Comparison of ENCODE assay signal across 18 mouse cellular contexts in genomic region chr19:18711589-18711988, GRCm38 (mm10). TPM values are rescaled to one million over a fixed set of nuclear protein-coding genes. Genes with fewer than 3 reads are reported as not detected.
DNase-seq lines count a peak whose midpoint lies in the region; ATAC-seq lines count a peak whose summit lies in the region.
"Had no signal": no experiment of that assay in that cellular context is flagged by ENCODE, and none has a peak within 500 bp of the region (broad histone marks: within the 10 kb centered on the region; RNA-seq: fewer than 3 reads in every experiment).

No protein-coding gene starts in this region.

- no peaks in the 10 kb centered on the region for H3K9me3 ChIP-seq in liver, embryonic 11.5 days (ENCODE audit: control insufficient read depth, low read length)
- H3K9me3 ChIP-seq in liver, embryonic 12.5 days (replicated peaks) = no peaks in the 10 kb centered on the region
- no peaks in the 10 kb centered on the region for H3K9me3 ChIP-seq in midbrain, embryonic 16.5 days (replicated peaks; ENCODE audit: control insufficient read depth, low read length, poor library complexity, severe bottlenecking)
- H3K9me3 ChIP-seq: heart, embryonic 10.5 days; hindbrain, embryonic 12.5 days; limb, embryonic 13.5 days; neural tube, embryonic 13.5 days had no signal

- H3K4me2 ChIP-seq in liver, embryonic 11.5 days = peak overlapping the region; percentile 84
- H3K4me2 ChIP-seq in liver, embryonic 12.5 days = peak overlapping the region; percentile 77
- no peak overlapping the region for H3K4me2 ChIP-seq in midbrain, embryonic 16.5 days (ENCODE audit: low read length)

- H3K4me1 ChIP-seq in liver, embryonic 11.5 days (replicated peaks; ENCODE audit: control insufficient read depth, insufficient read depth, low read length) = peaks cover 20% of the 10 kb centered on the region; the same call in 1 of the 2 replicates
- peaks cover 35% of the 10 kb centered on the region for H3K4me1 ChIP-seq in liver, embryonic 12.5 days
- peaks cover 23% of the 10 kb centered on the region for H3K4me1 ChIP-seq in midbrain, embryonic 16.5 days (ENCODE audit: control insufficient read depth, insufficient read depth, low read length)

- no peak for ATAC-seq in cerebellum, adult (ENCODE audit: insufficient number of reproducible peaks, low FRiP score, low TSS enrichment)
- no peak for ATAC-seq in liver, embryonic 11.5 days (replicated peaks; ENCODE audit: low FRiP score)
- no peak for ATAC-seq in liver, embryonic 12.5 days
- no peak for ATAC-seq in midbrain, embryonic 16.5 days
- ATAC-seq: forebrain, embryonic 16.5 days had no signal

- WGBS in liver, embryonic 11.5 days = 81% methylated on average over 9 of the region's 9 CpGs
- 79% methylated on average over 9 of the region's 9 CpGs for WGBS in liver, embryonic 12.5 days (ENCODE audit: insufficient replicate concordance)
- 93% methylated on average over 9 of the region's 9 CpGs for WGBS in midbrain, embryonic 16.5 days

- H3K9ac ChIP-seq in liver, embryonic 11.5 days (ENCODE audit: low read depth, low read length) = peak overlapping the region; percentile 87; the same call in 1 of the 2 replicates
- peak overlapping the region; percentile 98; the same call in 1 of the 2 replicates for H3K9ac ChIP-seq in liver, embryonic 12.5 days
- H3K9ac ChIP-seq in midbrain, embryonic 16.5 days (ENCODE audit: low read depth, low read length) = no peak overlapping the region
- H3K9ac ChIP-seq: hindbrain, embryonic 12.5 days had no signal

- H3K4me3 ChIP-seq in liver, embryonic 11.5 days (ENCODE audit: low read depth, low read length) = no peak overlapping the region
- H3K4me3 ChIP-seq in liver, embryonic 12.5 days = peak overlapping the region; percentile 98; the same call in 1 of the 2 replicates
- no peak overlapping the region for H3K4me3 ChIP-seq in midbrain, embryonic 16.5 days (ENCODE audit: low read depth, low read length)

- peaks cover 2% of the 10 kb centered on the region; the same call in 1 of the 2 replicates for H3K36me3 ChIP-seq in liver, embryonic 11.5 days (ENCODE audit: control insufficient read depth, insufficient read depth, low read length)
- H3K36me3 ChIP-seq in liver, embryonic 12.5 days = peaks cover 20% of the 10 kb centered on the region
- H3K36me3 ChIP-seq in midbrain, embryonic 16.5 days (ENCODE audit: control insufficient read depth, insufficient read depth, low read length) = no peaks in the 10 kb centered on the region
- H3K36me3 ChIP-seq: heart, embryonic 10.5 days; neural tube, embryonic 13.5 days had no signal

- DNase-seq in cerebellum, adult 9-10 months = peak; percentile 42
- DNase-seq in liver, embryonic 11.5 days (ENCODE audit: low spot score) = no peak
- DNase-seq in liver = no peak
- peak; percentile 20 for DNase-seq in naive thymus-derived CD4-positive, alpha-beta T cell, adult 2 months (ENCODE audit: low read depth)
- no peak for DNase-seq in adrenal gland, postnatal 14 days
- DNase-seq: cerebellum, postnatal 25 days; embryo, embryonic 11 days; kidney, adult 8-10 months; kidney, postnatal 14 days; layer of hippocampus, postnatal 36 days had no signal

- H3K27me3 ChIP-seq in liver, embryonic 11.5 days (replicated peaks; ENCODE audit: control insufficient read depth, insufficient read depth, low read length) = no peaks in the 10 kb centered on the region
- H3K27me3 ChIP-seq in liver, embryonic 12.5 days (replicated peaks) = no peaks in the 10 kb centered on the region
- no peaks in the 10 kb centered on the region for H3K27me3 ChIP-seq in midbrain, embryonic 16.5 days (ENCODE audit: control insufficient read depth, insufficient read depth, low read depth, low read length)
- H3K27me3 ChIP-seq: hindbrain, embryonic 12.5 days; limb, embryonic 13.5 days; neural tube, embryonic 13.5 days had no signal

- peak overlapping the region; percentile 98 for H3K27ac ChIP-seq in liver, embryonic 11.5 days (ENCODE audit: low read depth, low read length)
- peak overlapping the region; percentile 98 for H3K27ac ChIP-seq in liver, embryonic 12.5 days
- H3K27ac ChIP-seq in midbrain, embryonic 16.5 days (ENCODE audit: low read length) = no peak overlapping the region

RNA-seq across cellular contexts. Expression of gene D030056L22Rik, which starts 1.4 kb away (rescaled TPM):
- polyA plus RNA-seq in liver, embryonic 11.5 days (2014; fragmentation: Nextera tagmentation; extraction: Ambion mirVana) = 53.3 and 56.5 TPM in 2 replicates
- polyA plus RNA-seq in liver, embryonic 12.5 days (2016; fragmentation: Nextera tagmentation; extraction: Ambion mirVana) = 50.8 and 53.0 TPM in 2 replicates
- 11.0 and 13.9 TPM in 2 replicates for total RNA-seq in adrenal gland, postnatal 14 days (2021)
- polyA plus RNA-seq in midbrain, embryonic 16.5 days (2015; fragmentation: Nextera tagmentation; extraction: Ambion mirVana) = 43.0 and 45.0 TPM in 2 replicates

RNA-seq across cellular contexts. Expression of gene Trpm6, which starts 38.2 kb away (rescaled TPM):
- 0.15 TPM in 1 of 2 replicates, not detected in the other for polyA plus RNA-seq in liver, embryonic 11.5 days (2014; fragmentation: Nextera tagmentation; extraction: Ambion mirVana)
- 0.05 TPM in 1 of 2 replicates, not detected in the other for polyA plus RNA-seq in liver, embryonic 12.5 days (2016; fragmentation: Nextera tagmentation; extraction: Ambion mirVana)
- 0.19 and 0.30 TPM in 2 replicates for total RNA-seq in adrenal gland, postnatal 14 days (2021)
- polyA plus RNA-seq in midbrain, embryonic 16.5 days (2015; fragmentation: Nextera tagmentation; extraction: Ambion mirVana) = 0.34 and 0.48 TPM in 2 replicates

RNA-seq across cellular contexts. Expression of gene Carnmt1, which starts 41.0 kb away (rescaled TPM):
- 44.7 and 45.1 TPM in 2 replicates for polyA plus RNA-seq in liver, embryonic 11.5 days (2014; fragmentation: Nextera tagmentation; extraction: Ambion mirVana)
- 45.4 and 46.8 TPM in 2 replicates for polyA plus RNA-seq in liver, embryonic 12.5 days (2016; fragmentation: Nextera tagmentation; extraction: Ambion mirVana)
- total RNA-seq in adrenal gland, postnatal 14 days (2021) = 23.5 and 27.8 TPM in 2 replicates
- 10.1 and 10.7 TPM in 2 replicates for polyA plus RNA-seq in midbrain, embryonic 16.5 days (2015; fragmentation: Nextera tagmentation; extraction: Ambion mirVana)

Comparison
In these comparisons a context has a peak if more than half of its experiments do, and no peak if none do; other contexts are left out.
1. DNase-seq: peak in cerebellum, adult 9-10 months (single experiment) and naive thymus-derived CD4-positive, alpha-beta T cell, adult 2 months (single experiment); none in liver, embryonic 11.5 days (single experiment), liver (single experiment) and adrenal gland, postnatal 14 days (single experiment).